Mouse (Mus musculus): ENCODE data around the gene Epor. TPM values are rescaled to one million over a fixed set of nuclear protein-coding genes. Genes with fewer than 3 reads are reported as not detected.

Gene Epor
- total RNA-seq, 1 experiment from 2014 or later = 1.8 TPM

GRCm38 (mm10) chr9:21962416-21963059 is 768 bp downstream of the Epor start:
- peak; percentile 59 for DNase-seq

DNA sequence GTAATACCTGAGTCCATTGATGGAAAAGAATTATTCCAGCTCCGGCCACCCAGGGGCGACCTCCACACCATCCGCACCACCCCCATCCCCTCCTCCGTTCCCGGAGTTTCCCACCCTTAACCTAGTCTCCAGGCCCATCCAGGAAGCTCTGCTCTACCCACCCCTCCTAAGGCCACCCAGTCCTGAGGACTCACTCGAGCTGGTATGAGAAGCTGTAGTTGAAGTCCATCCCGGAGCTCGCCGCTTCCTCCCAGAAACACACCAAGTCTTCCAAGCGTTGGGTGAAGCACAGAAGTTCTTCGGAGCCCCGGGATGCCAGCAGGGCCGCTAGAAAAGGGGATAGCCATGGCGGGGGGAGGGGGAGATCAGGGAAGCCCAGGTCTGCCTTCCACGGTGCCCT is 1.3 kb downstream of the Epor start:
- DNase-seq = no peak

DNA sequence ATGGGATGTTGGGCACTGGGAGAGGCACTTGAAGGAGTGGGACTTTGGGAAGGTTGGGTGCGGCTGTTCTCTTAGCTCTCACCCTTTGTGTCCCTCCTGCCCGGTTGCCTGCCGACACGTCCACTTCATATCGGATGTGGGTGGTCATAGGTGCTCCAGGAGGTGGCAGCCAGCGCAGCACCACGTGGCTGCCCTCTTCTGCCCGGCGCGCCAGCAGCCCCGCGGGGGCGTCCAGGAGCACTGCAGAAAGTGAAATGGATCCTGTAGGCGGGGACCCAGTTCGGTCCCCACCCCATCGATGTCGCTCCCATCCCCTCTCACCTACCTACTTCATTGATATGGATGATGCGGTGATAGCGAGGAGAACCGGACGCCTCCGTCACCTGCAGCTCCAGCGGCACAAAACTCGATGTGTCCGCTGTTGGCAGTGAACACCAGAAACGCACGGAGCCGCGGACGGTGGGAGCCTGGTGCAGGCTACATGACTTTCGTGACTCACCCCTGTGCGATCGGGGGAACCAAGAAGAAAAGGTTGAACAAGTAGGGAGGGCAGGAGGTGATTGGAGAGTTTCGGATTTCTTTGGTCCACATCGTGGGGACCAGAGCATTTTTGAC is 1.8 kb downstream of the Epor start:
- DNase-seq = no peak

GRCm38 (mm10) chr9:21960558-21961208 is 2.6 kb downstream of the Epor start:
- peak; percentile 31 for DNase-seq

- no peak for DNase-seq
Measured at GRCm38 (mm10) chr9:21960135-21960534, 3.2 kb downstream of the Epor start.

- DNase-seq = no peak
Measured at GRCm38 (mm10) chr9:21959244-21959643, 4.1 kb downstream of the Epor start.

- DNase-seq = no peak
Measured at GRCm38 (mm10) chr9:21958372-21958771, 4.9 kb downstream of the Epor start.

DNA sequence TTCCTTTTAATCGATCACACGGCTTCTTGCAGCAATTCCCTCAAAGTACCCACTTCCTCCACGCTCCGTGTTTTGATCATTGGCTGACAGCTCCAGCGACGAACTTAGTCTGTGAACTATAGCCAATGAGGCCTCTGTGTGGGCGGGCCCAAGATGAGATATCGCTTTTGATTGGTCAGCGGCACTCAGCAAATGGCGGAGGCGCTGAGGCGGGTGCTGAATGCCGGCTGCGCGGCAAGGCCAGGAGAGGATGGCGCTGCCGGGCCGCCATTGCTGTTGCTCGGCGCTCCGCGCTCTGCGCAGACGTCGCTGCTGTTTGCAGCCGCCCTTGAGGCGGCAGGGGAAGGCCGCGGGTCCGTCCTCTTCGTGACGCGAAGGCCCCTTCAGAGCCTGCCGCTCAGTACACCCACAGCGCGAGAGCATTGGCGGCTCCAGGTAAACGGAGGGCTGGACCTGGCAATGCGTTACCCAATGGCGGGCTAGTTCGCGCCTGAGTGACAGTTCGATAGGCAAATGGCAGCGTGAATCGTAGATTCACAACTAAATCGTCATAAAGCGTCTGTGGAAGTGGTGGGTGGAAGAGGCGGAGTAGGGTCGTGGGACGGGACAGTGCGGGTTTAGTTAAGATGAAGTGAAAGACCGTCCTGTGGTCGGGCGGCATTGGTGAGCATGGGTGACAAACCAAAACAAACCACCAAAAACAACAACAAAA is 7.6 kb downstream of the Epor start, which contains the start of gene Swsap1:
Gene Swsap1 (plus strand): TSS at position 186 of the 712 bp plus-strand sequence.
- peak; percentile 95 for DNase-seq

DNA sequence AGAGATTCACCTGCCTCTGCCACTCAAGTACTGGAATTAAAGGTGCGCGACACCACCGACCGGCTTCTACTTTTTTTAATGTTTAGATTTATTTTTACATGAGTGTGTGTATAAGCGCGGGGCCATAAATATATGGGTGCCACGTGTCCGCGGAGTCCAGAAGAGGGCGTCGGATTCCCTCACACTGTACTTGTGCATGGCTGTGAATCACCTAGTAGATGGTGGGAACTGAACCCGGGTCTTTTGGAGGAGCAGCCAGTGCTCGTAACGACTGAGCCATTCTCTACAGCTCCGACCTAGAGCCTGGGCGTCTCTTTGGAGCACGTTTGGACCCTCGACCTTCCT is 8.1 kb downstream of the Epor start:
- DNase-seq = no peak

GRCm38 (mm10) chr9:21954635-21955034 is 8.7 kb downstream of the Epor start:
- DNase-seq = no peak

GRCm38 (mm10) chr9:21953600-21953999 is 9.7 kb downstream of the Epor start:
- DNase-seq = no peak

GRCm38 (mm10) chr9:21951977-21952376 is 11.3 kb downstream of the Epor start:
- no peak for DNase-seq

GRCm38 (mm10) chr9:21950322-21950721 is 13.0 kb downstream of the Epor start:
- peak; percentile 76 for DNase-seq

GRCm38 (mm10) chr9:21948790-21949189 is 14.5 kb downstream of the Epor start:
- no peak for DNase-seq

- DNase-seq = no peak
Measured at GRCm38 (mm10) chr9:21948146-21948545, 15.2 kb downstream of the Epor start.

DNA sequence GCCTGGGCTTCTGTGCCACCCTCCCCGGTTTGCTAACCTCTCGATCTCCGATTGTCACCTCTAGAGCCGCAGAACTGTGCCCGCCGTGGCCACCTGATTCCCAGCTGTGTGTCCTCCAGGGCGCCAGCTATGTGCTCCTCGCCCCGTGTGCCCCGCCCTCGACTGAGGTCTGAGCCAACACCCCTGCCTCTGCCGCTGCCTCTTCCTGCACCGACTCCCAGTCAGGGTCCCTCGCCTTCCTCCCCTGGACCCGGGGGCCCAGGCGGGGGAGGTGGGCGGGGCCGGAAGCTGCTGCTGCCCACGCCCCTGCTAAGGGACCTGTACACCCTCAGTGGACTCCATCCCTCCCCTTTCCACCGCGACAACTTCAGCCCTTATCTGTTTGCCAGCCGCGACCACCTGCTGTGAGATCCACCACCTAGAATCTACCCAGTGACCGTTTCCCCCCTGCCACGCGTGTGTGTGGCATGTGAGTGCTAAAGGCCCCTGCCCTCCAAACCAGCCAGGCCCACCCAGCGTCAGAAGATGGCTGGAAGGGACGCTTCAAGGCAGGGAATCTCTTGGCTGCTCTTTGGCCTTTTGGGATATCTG is 15.7 kb downstream of the Epor start:
- DNase-seq = no peak

DNA sequence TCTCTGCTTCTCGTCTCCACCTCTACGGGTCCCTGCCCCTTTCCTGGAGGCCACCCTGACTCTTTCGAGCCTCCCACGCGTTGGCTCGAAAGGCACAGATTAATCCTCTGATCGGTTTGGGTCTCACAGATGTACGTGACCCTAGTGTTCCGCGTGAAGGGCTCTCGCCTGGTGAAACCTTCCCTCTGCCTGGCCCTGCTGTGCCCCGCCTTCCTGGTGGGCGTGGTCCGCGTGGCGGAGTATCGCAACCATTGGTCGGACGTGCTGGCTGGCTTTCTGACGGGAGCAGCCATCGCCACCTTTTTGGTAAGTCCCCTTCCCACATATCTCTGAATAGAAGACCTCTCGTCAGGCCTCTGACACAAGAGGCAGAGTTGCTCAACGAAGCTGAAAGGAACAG is 19.0 kb downstream of the Epor start:
- peak; percentile 31 for DNase-seq

GRCm38 (mm10) chr9:21943638-21944037 is 19.7 kb downstream of the Epor start:
- no peak for DNase-seq

DNA sequence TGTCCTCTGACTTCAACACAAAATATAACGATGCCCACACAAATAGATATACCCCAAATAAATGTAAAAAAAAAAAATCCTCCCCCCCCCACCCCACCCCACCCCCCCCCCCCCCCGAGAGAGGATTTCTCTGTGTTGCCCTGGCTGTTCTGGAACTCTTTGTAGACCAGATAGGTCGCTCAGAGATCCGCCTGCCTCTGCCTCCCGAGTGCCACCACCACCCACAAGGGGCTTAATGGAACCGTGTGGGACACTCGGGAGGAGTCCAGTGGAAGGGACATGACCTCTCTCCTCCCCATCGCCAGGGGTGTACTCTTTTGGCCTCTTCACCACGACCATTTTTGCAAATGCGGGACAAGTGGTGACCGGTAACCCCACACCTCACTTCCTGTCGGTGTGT is 20.3 kb downstream of the Epor start:
- no peak for DNase-seq

DNA sequence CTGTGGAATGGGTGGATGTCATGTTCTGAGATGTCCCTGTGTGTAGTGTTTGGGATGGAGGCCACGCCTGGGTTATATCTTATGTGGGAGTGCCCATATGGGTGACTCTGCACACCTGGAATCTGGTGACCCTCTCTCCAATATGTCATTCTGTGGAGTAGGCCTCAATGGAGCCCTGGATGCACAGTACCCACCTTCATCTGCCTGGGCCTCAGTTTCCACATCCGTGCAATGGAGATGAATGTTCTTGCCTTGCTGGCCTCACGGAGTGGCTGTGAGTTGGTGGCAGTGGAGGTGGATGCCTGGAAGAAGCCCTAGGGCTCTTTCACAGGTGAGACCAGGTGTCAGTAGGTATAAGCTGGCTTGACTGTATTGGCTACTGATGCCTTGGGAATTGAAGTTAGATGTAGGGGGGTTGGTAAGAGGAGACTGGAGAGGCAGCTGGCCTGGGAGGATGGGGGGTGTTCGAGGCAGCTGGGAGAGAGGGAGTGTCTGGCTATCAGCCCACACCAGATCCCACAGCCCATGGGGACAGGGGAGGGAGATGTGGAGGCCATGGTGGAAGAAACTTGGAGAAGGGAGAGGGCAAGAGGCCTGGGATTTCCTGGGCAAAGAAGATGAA is 25.0 kb downstream of the Epor start:
- no peak for DNase-seq

DNA sequence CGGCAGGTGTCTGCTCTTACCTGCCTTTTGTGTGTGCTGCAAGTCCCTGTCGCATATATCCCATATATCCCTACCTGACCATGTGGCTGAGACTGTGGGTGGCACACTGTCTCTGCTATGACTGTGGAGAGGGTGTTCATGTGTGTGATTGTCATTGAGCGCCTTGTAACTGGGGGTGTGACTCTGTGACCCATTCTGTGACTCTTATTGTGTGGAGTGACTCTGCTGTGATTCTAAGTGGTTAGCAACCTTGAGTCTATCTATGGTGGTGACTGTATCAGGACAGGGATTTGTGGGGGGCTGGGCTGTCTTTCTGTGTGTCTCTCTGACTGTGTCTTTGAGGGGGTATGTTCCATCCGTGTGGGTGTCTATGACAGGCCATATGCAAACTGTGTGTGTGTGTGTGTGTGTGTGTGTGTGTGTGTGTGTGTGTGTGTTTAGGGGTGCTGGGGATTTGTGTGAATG is 25.6 kb downstream of the Epor start:
- no peak for DNase-seq

All from adrenal gland, postnatal 25 days (tissue).